Mouse (Mus musculus) neural tube, embryonic 14.5 days (tissue): ENCODE results near the gene Xlr3b. TPM values are rescaled to one million over a fixed set of nuclear protein-coding genes. Genes with fewer than 3 reads are reported as not detected.
"Not testable (repeated sequence)": the region's sequence is repeated elsewhere in the genome, so short reads cannot be mapped to it uniquely, and the experiment has no call there.

Experiments
- ATAC-seq: fragments of 200-750 bp; cut with Nextera tagmentation; 2 replicates; pipeline ENCODE4 v1.8.0; 2017; ENCODE audit warnings: low read depth, mild to moderate bottlenecking, moderate TSS enrichment, moderate library complexity
- H3K27ac ChIP-seq: fragments of 300-500 bp; sonication (generic); 2 replicates; pipeline ENCODE4 v1.5.1; 2014; ENCODE audit warnings: low read depth, mild to moderate bottlenecking, control low read depth, low read length, moderate library complexity, mixed read lengths
- H3K27me3 ChIP-seq: fragments of 300-500 bp; sonication (generic); 2 replicates; pipeline ENCODE4 v1.6.1; 2014; ENCODE audit warnings: low read length; ENCODE audit not compliant: control insufficient read depth, insufficient read depth
- H3K36me3 ChIP-seq: fragments of 300-500 bp; sonication (generic); 2 replicates; pipeline ENCODE4 v1.6.1; 2014; ENCODE audit warnings: low read length, mixed read lengths; ENCODE audit not compliant: control insufficient read depth, insufficient read depth
- H3K4me1 ChIP-seq: fragments of 300-500 bp; sonication (generic); 2 replicates; pipeline ENCODE4 v1.6.1; 2014; ENCODE audit warnings: low read length; ENCODE audit not compliant: control insufficient read depth, insufficient read depth
- H3K4me2 ChIP-seq: fragments of 300-500 bp; sonication (generic); 2 replicates; pipeline ENCODE4 v1.6.1; 2014; ENCODE audit warnings: mild to moderate bottlenecking, low read depth, low read length, control low read depth
- H3K4me3 ChIP-seq: fragments of 300-500 bp; sonication (generic); 2 replicates; pipeline ENCODE4 v1.5.1; 2014; ENCODE audit warnings: low read depth, low read length, control low read depth, mixed read lengths
- H3K9ac ChIP-seq: fragments of 300-500 bp; sonication (generic); replicated peaks from 2 replicates; pipeline ENCODE4 v1.6.1; 2014; ENCODE audit warnings: low read depth, mild to moderate bottlenecking, control low read depth, low read length, mixed read lengths
- H3K9me3 ChIP-seq: fragments of 300-500 bp; sonication (generic); 2 replicates; pipeline ENCODE4 v1.6.1; 2016; ENCODE audit warnings: low read length; ENCODE audit not compliant: control insufficient read depth
- WGBS: fragments of 180-500 bp; shearing (Covaris S2); extraction: QIAGEN DNeasy Blood & Tissue Kit; methylation state at CpG from one replicate; pipeline ENCODE4 v1.1.7; 2014; 5-methylcytosine and 5-hydroxymethylcytosine counted together
- polyA plus RNA-seq: library from polyadenylated mRNA; unstranded; fragments of >200 nt; fragmentation: Nextera tagmentation; extraction: Ambion mirVana; gene quantifications from 2 replicates; pipeline ENCODE4 v1.2.1, GENCODE M21; 2014

Gene Xlr3b
- polyA plus RNA-seq, 1 experiment from 2014 or later: 14.5 TPM

- ATAC-seq: peak; percentile 76
- no peaks in the 10 kb centered on the region for H3K9me3 ChIP-seq
- 23% methylated on average over 35 of the region's 51 CpGs for WGBS
- peaks cover 3% of the 10 kb centered on the region; the same call in 1 of the 2 replicates for H3K27me3 ChIP-seq
- peak overlapping the region; percentile 91 for H3K27ac ChIP-seq
- H3K36me3 ChIP-seq: no peaks in the 10 kb centered on the region
- H3K4me3 ChIP-seq: peak overlapping the region; percentile 63
- peak overlapping the region; percentile 55 for H3K4me2 ChIP-seq
- no peaks in the 10 kb centered on the region for H3K4me1 ChIP-seq
- H3K9ac ChIP-seq: peak overlapping the region; percentile 77
These were observed 36.7 kb downstream of the Xlr3b start for GRCm38 (mm10) chrX:73228606-73229214.

- Histone ChIP-seq H3K9me3 (no peaks in the 10 kb centered on the region), H3K27ac (peak overlapping the region; percentile 91), H3K4me1 (no peaks in the 10 kb centered on the region), H3K4me3 (peak overlapping the region; percentile 63), H3K36me3 (no peaks in the 10 kb centered on the region), H3K27me3 (peaks cover 3% of the 10 kb centered on the region; the same call in 1 of the 2 replicates), H3K9ac (peak overlapping the region; percentile 77), H3K4me2 (peak overlapping the region; percentile 55)
- 31% methylated on average over 3 of the region's 3 CpGs for WGBS
- ATAC-seq: no peak
These were observed 37.3 kb downstream of the Xlr3b start for GRCm38 (mm10) chrX:73229288-73229687.

- not testable (repeated sequence) for H3K4me1 ChIP-seq, H3K36me3 ChIP-seq, ATAC-seq, H3K27ac ChIP-seq, H3K27me3 ChIP-seq, H3K4me2 ChIP-seq, H3K9me3 ChIP-seq, H3K4me3 ChIP-seq, H3K9ac ChIP-seq
- WGBS: 86% methylated on average over 11 of the region's 14 CpGs
These were observed 50.9 kb downstream of the Xlr3b start, which contains the start of gene Xlr4c for GRCm38 (mm10) chrX:73242821-73243325. Xlr4c (minus strand) TSS chrX:73243130.

Other genes with a start within 250 kb of the Xlr3b start
- gene Zfp185, start 204.9 kb upstream of the Xlr3b start, polyA plus RNA-seq: 0.45 and 0.83 TPM in 2 replicates
- 0.12 and 0.19 TPM in 2 replicates for gene Pnma5, start 155.1 kb upstream of the Xlr3b start, polyA plus RNA-seq
- 2.2 and 4.6 TPM in 2 replicates for gene Pnma3, start 127.4 kb upstream of the Xlr3b start, polyA plus RNA-seq
- 0.33 TPM in 1 of 2 replicates, not detected in the other for gene Xlr4a, start 109.7 kb upstream of the Xlr3b start, polyA plus RNA-seq
- 2.7 and 6.0 TPM in 2 replicates for gene Xlr3a, start 95.1 kb upstream of the Xlr3b start, polyA plus RNA-seq
- gene Gm14685, start 75.2 kb upstream of the Xlr3b start, polyA plus RNA-seq: 0.70 TPM in 1 of 2 replicates, not detected in the other
- gene Xlr5b, start 43.4 kb upstream of the Xlr3b start, polyA plus RNA-seq: not detected in 2 replicates
- 0.52 TPM in 1 of 2 replicates, not detected in the other for gene DXBay18, start 42.8 kb upstream of the Xlr3b start, polyA plus RNA-seq
- gene Spin2d, start 15.2 kb upstream of the Xlr3b start, polyA plus RNA-seq: not detected in 2 replicates
- 0.55 TPM in 1 of 2 replicates, not detected in the other for gene Xlr4b, start 22.1 kb downstream of the Xlr3b start, polyA plus RNA-seq
- 32.0 and 34.1 TPM in 2 replicates for gene F8a, start 36.1 kb downstream of the Xlr3b start, polyA plus RNA-seq
- gene Xlr4c, start 50.9 kb downstream of the Xlr3b start, polyA plus RNA-seq: not detected in 2 replicates
- gene Xlr3c, start 73.2 kb downstream of the Xlr3b start, polyA plus RNA-seq: 0.73 TPM in 1 of 2 replicates, not detected in the other
- gene Xlr5a, start 100.8 kb downstream of the Xlr3b start, polyA plus RNA-seq: not detected in 2 replicates
- not detected in 2 replicates for gene Xlr5c, start 100.8 kb downstream of the Xlr3b start, polyA plus RNA-seq
- gene Gm45015, start 144.6 kb downstream of the Xlr3b start, polyA plus RNA-seq: not detected in 2 replicates
- 12.9 and 15.3 TPM in 2 replicates for gene Zfp275, start 150.4 kb downstream of the Xlr3b start, polyA plus RNA-seq
- not detected in 2 replicates for gene Gm18336, start 206.5 kb downstream of the Xlr3b start, polyA plus RNA-seq
- gene Zfp92, start 218.9 kb downstream of the Xlr3b start, polyA plus RNA-seq: 0.94 and 1.3 TPM in 2 replicates
- not detected in 2 replicates for gene Trex2, start 243.1 kb downstream of the Xlr3b start, polyA plus RNA-seq